Comparison of ENCODE assay signal across 8 mouse cellular contexts in the genomic region with DNA sequence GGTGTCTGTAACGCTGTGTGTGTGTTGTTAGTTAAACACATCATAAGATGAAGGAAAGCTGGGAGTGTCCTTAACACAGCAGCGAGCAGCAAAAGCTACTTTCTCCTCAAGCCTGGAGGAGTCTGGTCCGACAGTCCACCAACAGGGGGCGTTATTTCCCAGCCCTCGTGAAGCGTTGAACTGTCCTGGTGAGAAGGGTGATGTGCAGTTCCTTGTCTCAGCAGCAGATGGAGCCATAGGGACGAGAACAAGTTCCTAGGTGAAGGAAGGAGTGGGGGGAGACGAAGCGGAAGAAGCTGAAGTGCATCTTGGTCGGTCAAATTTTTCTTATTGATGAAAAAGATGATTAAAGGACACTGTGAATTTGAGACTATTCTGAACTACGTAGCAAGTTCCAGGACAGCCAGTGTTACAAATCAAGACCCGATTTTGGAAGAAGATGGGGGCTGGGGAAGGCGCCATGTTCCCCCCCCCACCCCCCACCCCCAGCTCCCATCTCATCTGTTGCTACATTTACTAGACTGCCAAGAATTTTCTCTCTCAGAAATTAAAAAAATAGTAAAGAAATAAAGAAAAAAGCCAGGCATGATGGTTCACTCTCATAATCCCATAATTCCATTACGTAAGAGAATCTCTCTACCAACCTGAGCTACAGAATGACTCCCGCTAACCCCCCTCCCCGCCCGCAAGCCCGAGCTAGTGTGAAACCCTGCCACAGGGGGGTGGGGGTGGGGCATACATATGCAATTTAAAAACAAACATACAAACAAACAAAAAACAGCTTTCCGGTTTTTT. TPM values are rescaled to one million over a fixed set of nuclear protein-coding genes. Genes with fewer than 3 reads are reported as not detected.
DNase-seq lines count a peak whose midpoint lies in the region; ATAC-seq and TF ChIP-seq lines count a peak whose summit lies in the region.

No protein-coding gene starts in this region.

- in situ Hi-C loops in Patski (cut with MboI; ENCODE audit: low pct_unique_long_range_greater_than_20kb) = loop anchor here (5.0 kb wide), 1 partner anchor 58 kb away; no protein-coding TSS in a partner anchor

- H3K4me1 ChIP-seq in hindbrain, embryonic 12.5 days = no peaks in the 10 kb centered on the region
- no peaks in the 10 kb centered on the region for H3K4me1 ChIP-seq in lung, postnatal 0 days (ENCODE audit: insufficient read depth, low read depth, low read length)

- no peaks in the 10 kb centered on the region for H3K9me3 ChIP-seq in hindbrain, embryonic 12.5 days (replicated peaks)
- no peaks in the 10 kb centered on the region for H3K9me3 ChIP-seq in lung, postnatal 0 days (ENCODE audit: low read length)

- POLR2A ChIA-PET in Patski (lab: Charles Lee) = interaction anchor here (1.0 kb wide), 1 partner anchor 50 kb away, joined by 3 read pairs; no protein-coding TSS in a partner anchor

- peak overlapping the region; percentile 58 for H3K4me2 ChIP-seq in hindbrain, embryonic 12.5 days (replicated peaks)
- peak overlapping the region; percentile 35 for H3K4me2 ChIP-seq in lung, postnatal 0 days (replicated peaks; ENCODE audit: low read depth, low read length)

- 9% methylated on average over 19 of the region's 19 CpGs for WGBS in hindbrain, embryonic 12.5 days
- 9% methylated on average over 19 of the region's 19 CpGs for WGBS in lung, postnatal 0 days

- H3K27me3 ChIP-seq in Patski = peaks cover 7% of the 10 kb centered on the region
- 0 out of 2 replicates have a peak, but pooled peaks cover 3% of the 10 kb centered on the region for H3K27me3 ChIP-seq in hindbrain, embryonic 12.5 days
- no peaks in the 10 kb centered on the region for H3K27me3 ChIP-seq in lung, postnatal 0 days (replicated peaks; ENCODE audit: insufficient read depth, low read length)

- peak overlapping the region; percentile 41 for H3K9ac ChIP-seq in hindbrain, embryonic 12.5 days
- no peak overlapping the region for H3K9ac ChIP-seq in lung, postnatal 0 days (replicated peaks; ENCODE audit: low read depth)

- peak; percentile 64 for DNase-seq in Patski (ENCODE audit: low read depth, low spot score)
- peak; percentile 99 to 100 for DNase-seq in cerebellum, postnatal 14 days
- peak; percentile 95 to 98 for DNase-seq in frontal cortex, postnatal 14 days (ENCODE audit: low spot score in 2 of 2)
- peak; percentile 99 to 100 for DNase-seq in layer of hippocampus, postnatal 10 days (ENCODE audit: low spot score in 2 of 2)
- peak; percentile 94 for DNase-seq in lung, postnatal 0 days (ENCODE audit: low spot score)
- peak; percentile 96 for DNase-seq in ovary, postnatal 14 days (ENCODE audit: low spot score)
- DNase-seq in thymus, postnatal 10 days (ENCODE audit: low spot score in 2 of 2) = peak; percentile 85 to 94

- ATAC-seq in Patski = peak; percentile 88
- ATAC-seq in hindbrain, embryonic 12.5 days (ENCODE audit: low FRiP score) = peak; percentile 91
- ATAC-seq in lung, postnatal 0 days = peak; percentile 77

- H3K36me3 ChIP-seq in hindbrain, embryonic 12.5 days = no peaks in the 10 kb centered on the region
- H3K36me3 ChIP-seq in lung, postnatal 0 days (ENCODE audit: insufficient read depth, low read length) = no peaks in the 10 kb centered on the region

- TF ChIP-seq EP300 in lung, postnatal 0 days (IDR thresholded peaks at IDR 0.05) = no peak

- H3K27ac ChIP-seq in hindbrain, embryonic 12.5 days = no peak overlapping the region
- H3K27ac ChIP-seq in lung, postnatal 0 days (ENCODE audit: low read length) = no peak overlapping the region

- peak overlapping the region; percentile 40 for H3K4me3 ChIP-seq in hindbrain, embryonic 12.5 days
- H3K4me3 ChIP-seq in lung, postnatal 0 days (ENCODE audit: low read depth, low read length) = no peak overlapping the region

- peak; percentile 99 for TF ChIP-seq CTCF in Patski (IDR thresholded peaks at IDR 0.05)
- TF ChIP-seq CTCF in lung, postnatal 0 days (IDR thresholded peaks at IDR 0.05) = peak; percentile 100

- CTCF ChIA-PET in Patski (lab: Charles Lee) = interaction anchor here (0.6 to 3.4 kb wide), 27 partner anchors 8 to 201 kb away, joined by 3 to 44 read pairs (median 4); no protein-coding TSS in a partner anchor

RNA-seq across cellular contexts. Expression of gene Nanog, which starts 37.7 kb away (rescaled TPM):
- 0.26 TPM for polyA plus RNA-seq in Patski (2021)
- polyA plus RNA-seq in hindbrain, embryonic 12.5 days (2016; fragmentation: Nextera tagmentation; extraction: Ambion mirVana) = 0.14 and 0.27 TPM in 2 replicates
- total RNA-seq in layer of hippocampus, postnatal 10 days (2021) = not detected
- 0.24 and 0.36 TPM in 2 replicates for polyA plus RNA-seq in lung, postnatal 0 days (2015; fragmentation: Nextera tagmentation; extraction: Ambion mirVana)

RNA-seq across cellular contexts. Expression of gene Dppa3, which starts 43.4 kb away (rescaled TPM):
- not detected for polyA plus RNA-seq in Patski (2021)
- not detected in 2 replicates for polyA plus RNA-seq in hindbrain, embryonic 12.5 days (2016; fragmentation: Nextera tagmentation; extraction: Ambion mirVana)
- total RNA-seq in layer of hippocampus, postnatal 10 days (2021) = not detected
- polyA plus RNA-seq in lung, postnatal 0 days (2015; fragmentation: Nextera tagmentation; extraction: Ambion mirVana) = not detected in 2 replicates

RNA-seq across cellular contexts. Expression of gene Gdf3, which starts 59.7 kb away (rescaled TPM):
- polyA plus RNA-seq in Patski (2021) = not detected
- polyA plus RNA-seq in hindbrain, embryonic 12.5 days (2016; fragmentation: Nextera tagmentation; extraction: Ambion mirVana) = 0.09 TPM in 1 of 2 replicates, not detected in the other
- total RNA-seq in layer of hippocampus, postnatal 10 days (2021) = not detected
- polyA plus RNA-seq in lung, postnatal 0 days (2015; fragmentation: Nextera tagmentation; extraction: Ambion mirVana) = not detected in 2 replicates
